Mouse (Mus musculus) CH12.LX (cell line): ENCODE results near the gene Spast.
"Not testable (repeated sequence)": the region's sequence is repeated elsewhere in the genome, so short reads cannot be mapped to it uniquely, and the experiment has no call there.

ENCODE experiments used
- CTCF ChIP-seq, 2 experiments: IDR thresholded peaks in 1 of 2; conservative IDR thresholded peaks in 1 of 2; 2 replicates each; pipeline ENCODE4 v1.5.1; 2011 to 2012; ENCODE audit warnings: low read depth in 2 of 2, low read length in 2 of 2, improper control_type of control experiment in 1 of 2, inconsistent platforms in 1 of 2, mild to moderate bottlenecking in 1 of 2, moderate library complexity in 1 of 2
- E2F4 ChIP-seq: IDR thresholded peaks from 2 replicates; pipeline ENCODE4 v1.6.1; 2011; ENCODE audit warnings: low read depth, low read length, improper control_type of control experiment; ENCODE audit not compliant: insufficient replicate concordance
- ETS1 ChIP-seq: conservative IDR thresholded peaks from 2 replicates; pipeline ENCODE4 v1.6.1; 2012; ENCODE audit warnings: low read depth, mild to moderate bottlenecking, inconsistent platforms, low read length, improper control_type of control experiment, moderate library complexity
- HCFC1 ChIP-seq: IDR thresholded peaks from 2 replicates; pipeline ENCODE4 v1.6.1; 2012; ENCODE audit warnings: low read depth, mild to moderate bottlenecking, inconsistent platforms, low read length, improper control_type of control experiment
- POLR2A ChIP-seq: IDR thresholded peaks from 2 replicates; pipeline ENCODE4 v1.6.1; 2011; ENCODE audit warnings: low read depth, mild to moderate bottlenecking, improper control_type of control experiment, low read length

DNA sequence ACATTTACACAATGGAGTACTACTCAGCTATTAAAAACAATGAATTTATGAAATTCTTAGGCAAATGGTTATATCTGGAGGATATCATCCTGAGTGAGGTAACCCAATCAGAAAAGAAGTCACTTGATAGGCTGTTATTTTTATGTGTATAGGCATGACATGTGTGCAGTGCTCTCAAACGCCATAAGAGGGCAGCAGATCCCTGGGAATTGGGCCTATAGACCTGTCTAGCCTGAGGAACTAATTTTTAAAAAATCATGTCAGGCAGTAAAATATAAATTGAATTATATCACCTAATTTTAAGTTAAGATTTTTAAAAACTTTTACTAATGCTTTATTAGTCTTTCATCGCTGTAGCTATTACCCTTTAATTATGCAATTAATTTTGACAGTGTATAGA lies 10.6 kb upstream of the Spast start:
- TF ChIP-seq POLR2A, E2F4, HCFC1, ETS1: not testable (repeated sequence)
- peak; percentile 48 to 83 for TF ChIP-seq CTCF (conservative IDR thresholded peaks at IDR 0.05 in 1 of 2, IDR thresholded peaks at IDR 0.05 in 1 of 2; ENCODE audit: low read depth in 2 of 2, low read length in 2 of 2)
